Mouse (Mus musculus): ENCODE data around the gene Dock8.

DNA sequence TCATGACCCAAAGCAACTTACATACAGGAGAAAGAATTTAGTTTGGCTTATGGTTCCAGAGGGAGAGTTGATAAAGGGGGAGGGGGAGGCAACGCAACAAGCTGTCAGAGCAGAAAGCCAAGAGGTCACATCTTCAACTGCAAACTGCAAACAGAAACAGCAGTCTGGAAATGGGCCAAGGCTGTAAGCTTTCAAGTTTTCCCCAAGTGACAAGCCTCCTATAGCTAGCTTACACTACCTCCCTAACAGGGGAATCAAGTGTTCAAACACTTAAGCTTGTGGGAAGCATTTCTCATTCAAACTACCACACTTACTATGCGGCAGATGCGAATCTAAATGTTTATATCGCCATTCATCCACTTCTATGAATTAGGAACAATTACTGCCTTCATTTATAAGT lies 4.5 kb downstream of the Dock8 start:
- TF ChIP-seq POLR2A (IDR thresholded peaks at IDR 0.05; ENCODE audit: borderline replicate concordance, insufficient read depth, low read length) = no peak
- no peak for TF ChIP-seq CTCF (IDR thresholded peaks at IDR 0.05; ENCODE audit: borderline replicate concordance, insufficient read depth, low read depth, low read length)

Data from cerebellum, adult 2 months (tissue).